Mouse (Mus musculus) forebrain, embryonic 13.5 days (tissue): Measurements from ENCODE around the gene Arsa. TPM values are rescaled to one million over a fixed set of nuclear protein-coding genes. Genes with fewer than 3 reads are reported as not detected.
"Not testable (repeated sequence)": the region's sequence is repeated elsewhere in the genome, so short reads cannot be mapped to it uniquely, and the experiment has no call there.

ENCODE experiments used
- ATAC-seq: fragments of 200-750 bp; cut with Nextera tagmentation; 2 replicates; pipeline ENCODE4 v1.8.0; 2017
- H3K27ac ChIP-seq: fragments of 300-500 bp; sonication (generic); 2 replicates; pipeline ENCODE4 v1.5.1; 2015; ENCODE audit warnings: inconsistent platforms, mild to moderate bottlenecking, moderate library complexity
- H3K27me3 ChIP-seq: fragments of 300-500 bp; sonication (generic); 2 replicates; pipeline ENCODE4 v1.6.1; 2015; ENCODE audit warnings: mild to moderate bottlenecking, inconsistent platforms
- H3K36me3 ChIP-seq: fragments of 300-500 bp; sonication (generic); 2 replicates; pipeline ENCODE4 v1.6.1; 2015; ENCODE audit warnings: mild to moderate bottlenecking, inconsistent platforms; ENCODE audit not compliant: poor library complexity, severe bottlenecking
- H3K4me1 ChIP-seq: fragments of 300-500 bp; sonication (generic); 2 replicates; pipeline ENCODE4 v1.6.1; 2015; ENCODE audit warnings: inconsistent platforms
- H3K4me2 ChIP-seq: fragments of 300-500 bp; sonication (generic); 2 replicates; pipeline ENCODE4 v1.6.1; 2015; ENCODE audit warnings: inconsistent platforms, mild to moderate bottlenecking, moderate library complexity
- H3K4me3 ChIP-seq: fragments of 300-500 bp; sonication (generic); 2 replicates; pipeline ENCODE4 v1.5.1; 2015; ENCODE audit warnings: mild to moderate bottlenecking, inconsistent platforms
- H3K9ac ChIP-seq: fragments of 300-500 bp; sonication (generic); 2 replicates; pipeline ENCODE4 v1.6.1; 2015; ENCODE audit warnings: mild to moderate bottlenecking, inconsistent platforms
- H3K9me3 ChIP-seq: fragments of 300-500 bp; sonication (generic); replicated peaks from 2 replicates; pipeline ENCODE4 v1.6.1; 2016; ENCODE audit warnings: inconsistent platforms
- WGBS: fragments of 180-500 bp; shearing (Covaris S2); methylation state at CpG from one replicate; pipeline ENCODE4 v1.1.7; 2015; 5-methylcytosine and 5-hydroxymethylcytosine counted together
- polyA plus RNA-seq: library from polyadenylated mRNA; unstranded; fragments of >200 nt; fragmentation: Nextera tagmentation; extraction: Ambion mirVana; gene quantifications from 2 replicates; pipeline ENCODE4 v1.2.1, GENCODE M21; 2015

The Arsa gene
- polyA plus RNA-seq, 1 experiment from 2014 or later, result 13.7 TPM

- H3K4me3 ChIP-seq, result no peak overlapping the region
- H3K9ac ChIP-seq, result no peak overlapping the region
- no peaks in the 10 kb centered on the region for H3K36me3 ChIP-seq
- H3K27me3 ChIP-seq, result no peaks in the 10 kb centered on the region
- 32% methylated on average over 8 of the region's 8 CpGs for WGBS
- H3K9me3 ChIP-seq, result no peaks in the 10 kb centered on the region
- H3K4me1 ChIP-seq, result no peaks in the 10 kb centered on the region
- no peak overlapping the region for H3K4me2 ChIP-seq
- no peak overlapping the region for H3K27ac ChIP-seq
- ATAC-seq, result no peak
Measured at GRCm38 (mm10) chr15:89442486-89443070, 34.6 kb downstream of the Arsa start.

- Histone ChIP-seq H3K27ac (no peak overlapping the region), H3K9me3 (no peaks in the 10 kb centered on the region), H3K9ac (no peak overlapping the region), H3K27me3 (no peaks in the 10 kb centered on the region), H3K4me3 (no peak overlapping the region), H3K36me3 (no peaks in the 10 kb centered on the region), H3K4me1 (0 out of 2 replicates have a peak, but pooled peaks cover 4% of the 10 kb centered on the region), H3K4me2 (no peak overlapping the region)
- no peak for ATAC-seq
- WGBS, result 86% methylated on average over 5 of the region's 5 CpGs
Measured at GRCm38 (mm10) chr15:89435878-89436277, 41.3 kb downstream of the Arsa start.

GRCm38 (mm10) chr15:89434136-89434535 lies 43.1 kb downstream of the Arsa start:
- 71% methylated on average over 3 of the region's 3 CpGs for WGBS
- no peak overlapping the region for H3K27ac ChIP-seq
- no peaks in the 10 kb centered on the region for H3K36me3 ChIP-seq
- H3K4me3 ChIP-seq, result no peak overlapping the region
- H3K9me3 ChIP-seq, result no peaks in the 10 kb centered on the region
- ATAC-seq, result no peak
- 0 out of 2 replicates have a peak, but pooled peaks cover 5% of the 10 kb centered on the region for H3K4me1 ChIP-seq
- no peak overlapping the region for H3K4me2 ChIP-seq
- H3K27me3 ChIP-seq, result no peaks in the 10 kb centered on the region
- no peak overlapping the region for H3K9ac ChIP-seq

- Histone ChIP-seq H3K27me3 (no peaks in the 10 kb centered on the region), H3K4me1 (peaks cover 14% of the 10 kb centered on the region), H3K36me3 (peaks cover 2% of the 10 kb centered on the region), H3K9me3 (no peaks in the 10 kb centered on the region), H3K27ac (no peak overlapping the region), H3K4me3 (no peak overlapping the region), H3K9ac (no peak overlapping the region), H3K4me2 (no peak overlapping the region)
- WGBS, result 78% methylated on average over 4 of the region's 4 CpGs
- no peak for ATAC-seq
Measured at GRCm38 (mm10) chr15:89432946-89433345, 44.3 kb downstream of the Arsa start.

GRCm38 (mm10) chr15:89431806-89432205 lies 45.4 kb downstream of the Arsa start:
- H3K36me3 ChIP-seq, result peaks cover 13% of the 10 kb centered on the region
- no peak overlapping the region for H3K27ac ChIP-seq
- no peaks in the 10 kb centered on the region for H3K9me3 ChIP-seq
- peaks cover 16% of the 10 kb centered on the region for H3K4me1 ChIP-seq
- ATAC-seq, result no peak
- H3K9ac ChIP-seq, result no peak overlapping the region
- WGBS, result 96% methylated on average over 6 of the region's 6 CpGs
- no peak overlapping the region for H3K4me3 ChIP-seq
- no peaks in the 10 kb centered on the region for H3K27me3 ChIP-seq
- no peak overlapping the region for H3K4me2 ChIP-seq

- ATAC-seq, result no peak
- no peak overlapping the region for H3K4me3 ChIP-seq
- no peak overlapping the region for H3K4me2 ChIP-seq
- 86% methylated on average over 3 of the region's 3 CpGs for WGBS
- H3K27me3 ChIP-seq, result no peaks in the 10 kb centered on the region
- peaks cover 16% of the 10 kb centered on the region for H3K4me1 ChIP-seq
- H3K9me3 ChIP-seq, result no peaks in the 10 kb centered on the region
- H3K9ac ChIP-seq, result no peak overlapping the region
- H3K27ac ChIP-seq, result no peak overlapping the region
- H3K36me3 ChIP-seq, result peaks cover 19% of the 10 kb centered on the region
Measured at GRCm38 (mm10) chr15:89431271-89431670, 46.0 kb downstream of the Arsa start.

GRCm38 (mm10) chr15:89430771-89431170 lies 46.5 kb downstream of the Arsa start:
- not testable (repeated sequence) for ATAC-seq

GRCm38 (mm10) chr15:89430341-89430740 lies 46.9 kb downstream of the Arsa start:
- H3K4me3 ChIP-seq, result peak overlapping the region; percentile 73
- H3K27ac ChIP-seq, result peak overlapping the region; percentile 92
- no peaks in the 10 kb centered on the region for H3K27me3 ChIP-seq
- WGBS, result 46% methylated on average over 6 of the region's 6 CpGs
- no peak for ATAC-seq
- no peaks in the 10 kb centered on the region for H3K9me3 ChIP-seq
- peak overlapping the region; percentile 93 for H3K4me2 ChIP-seq
- peaks cover 28% of the 10 kb centered on the region for H3K36me3 ChIP-seq
- H3K9ac ChIP-seq, result peak overlapping the region; percentile 80
- peaks cover 18% of the 10 kb centered on the region for H3K4me1 ChIP-seq

More at GRCm38 (mm10) chr15:89430771-89431170, 46.5 kb downstream of the Arsa start:
- H3K4me3 ChIP-seq, H3K9me3 ChIP-seq, H3K27me3 ChIP-seq, H3K27ac ChIP-seq, H3K9ac ChIP-seq: not testable (repeated sequence)
- Histone ChIP-seq H3K36me3 (peaks cover 24% of the 10 kb centered on the region), H3K4me1 (peaks cover 16% of the 10 kb centered on the region), H3K4me2 (0 out of 2 replicates have a peak overlapping the region, but pooled peaks have one; percentile 93)
- WGBS, result 78% methylated on average over 8 of the region's 9 CpGs

GRCm38 (mm10) chr15:89429352-89430221 lies 47.6 kb downstream of the Arsa start, which contains the start of the genes C730034F03Rik, Gm44502 and Chkb:
Gene C730034F03Rik, plus strand, starts transcription at chr15:89429589.
Gene Gm44502, minus strand, starts transcription at chr15:89429696.
Gene Chkb, minus strand, starts transcription at chr15:89429908.
- Histone ChIP-seq H3K4me3 (peak within 1 kb of the TSS; percentile 73), H3K36me3 (peaks cover 33% of the 10 kb centered on the region), H3K9ac (peak within 1 kb of the TSS; percentile 80), H3K4me1 (peaks cover 18% of the 10 kb centered on the region), H3K27ac (peak within 1 kb of the TSS; percentile 92), H3K27me3 (no peaks in the 10 kb centered on the region), H3K9me3 (no peaks in the 10 kb centered on the region), H3K4me2 (peak within 1 kb of the TSS; percentile 93)
- ATAC-seq, result peak; percentile 96
- WGBS, result under 1% methylated on average over 70 of the region's 70 CpGs

GRCm38 (mm10) chr15:89428821-89429351 lies 48.3 kb downstream of the Arsa start:
- 2% methylated on average over 22 of the region's 22 CpGs for WGBS
- peaks cover 18% of the 10 kb centered on the region for H3K4me1 ChIP-seq
- H3K27ac ChIP-seq, result peak overlapping the region; percentile 92
- H3K27me3 ChIP-seq, result no peaks in the 10 kb centered on the region
- H3K4me3 ChIP-seq, result peak overlapping the region; percentile 73
- ATAC-seq, result peak; percentile 69
- peaks cover 40% of the 10 kb centered on the region for H3K36me3 ChIP-seq
- no peaks in the 10 kb centered on the region for H3K9me3 ChIP-seq
- H3K9ac ChIP-seq, result peak overlapping the region; percentile 80
- peak overlapping the region; percentile 93 for H3K4me2 ChIP-seq

- Histone ChIP-seq H3K4me3 (peak overlapping the region; percentile 73), H3K4me1 (peaks cover 18% of the 10 kb centered on the region), H3K9ac (peak overlapping the region; percentile 80), H3K4me2 (peak overlapping the region; percentile 93), H3K27me3 (no peaks in the 10 kb centered on the region), H3K27ac (no peak overlapping the region; the same call in 1 of the 2 replicates), H3K9me3 (no peaks in the 10 kb centered on the region), H3K36me3 (peaks cover 46% of the 10 kb centered on the region)
- ATAC-seq, result no peak
- WGBS, result 80% methylated on average over 19 of the region's 19 CpGs
Measured at GRCm38 (mm10) chr15:89428136-89428790, 49.0 kb downstream of the Arsa start.
